Mouse (Mus musculus): Measurements from ENCODE around the gene Gjd3.

The Gjd3 gene

GRCm38 (mm10) chr11:98981997-98982772, 631 bp downstream of the Gjd3 start:
- intact Hi-C loops (cut with DNase I) = loop anchor here (5.0 kb wide), 1 partner anchor 170 kb away; no protein-coding TSS in a partner anchor

- intact Hi-C loops (cut with DNase I) = loop anchor here (5.0 kb wide), 1 partner anchor 171 kb away; no protein-coding TSS in a partner anchor
Observed at GRCm38 (mm10) chr11:98981289-98981996, 1.4 kb downstream of the Gjd3 start.

- intact Hi-C loops (cut with DNase I) = loop anchor here (5.0 kb wide), 1 partner anchor 58 kb away; no protein-coding TSS in a partner anchor
Observed at GRCm38 (mm10) chr11:98979356-98979755, 3.5 kb downstream of the Gjd3 start.

GRCm38 (mm10) chr11:98978526-98979148, 4.2 kb downstream of the Gjd3 start:
- intact Hi-C loops (cut with DNase I) = loop anchor here (5.0 kb wide), 1 partner anchor 59 kb away; no protein-coding TSS in a partner anchor

GRCm38 (mm10) chr11:98974871-98975719, 7.7 kb downstream of the Gjd3 start:
- intact Hi-C loops (cut with DNase I) = loop anchor here (5.0 kb wide), 1 partner anchor 62 kb away; no protein-coding TSS in a partner anchor

- intact Hi-C loops (cut with DNase I) = no loop called here
Observed at GRCm38 (mm10) chr11:98974213-98974612, 8.6 kb downstream of the Gjd3 start.

GRCm38 (mm10) chr11:98973584-98973983, 9.2 kb downstream of the Gjd3 start:
- intact Hi-C loops (cut with DNase I) = loop anchor here (2.0 kb wide), 1 partner anchor 51 kb away; no protein-coding TSS in a partner anchor

- intact Hi-C loops (cut with DNase I) = loop anchor here (2.0 kb wide), 1 partner anchor 50 kb away; no protein-coding TSS in a partner anchor
Observed at GRCm38 (mm10) chr11:98972801-98973360, 9.9 kb downstream of the Gjd3 start.

- intact Hi-C loops (cut with DNase I) = loop anchor here (2.0 kb wide), 1 partner anchor 49 kb away; no protein-coding TSS in a partner anchor
Observed at GRCm38 (mm10) chr11:98972215-98972614, 10.6 kb downstream of the Gjd3 start.

- intact Hi-C loops (cut with DNase I) = loop anchor here (2.0 kb wide), 1 partner anchor 49 kb away; no protein-coding TSS in a partner anchor
Observed at GRCm38 (mm10) chr11:98971316-98972031, 11.3 kb downstream of the Gjd3 start.

GRCm38 (mm10) chr11:98970191-98970925, 12.5 kb downstream of the Gjd3 start:
- intact Hi-C loops (cut with DNase I) = no loop called here

- intact Hi-C loops (cut with DNase I) = no loop called here
Observed at GRCm38 (mm10) chr11:98969496-98969927, 13.3 kb downstream of the Gjd3 start.

- intact Hi-C loops (cut with DNase I) = no loop called here
Observed at GRCm38 (mm10) chr11:98968716-98969495, 13.9 kb downstream of the Gjd3 start.

- intact Hi-C loops (cut with DNase I) = no loop called here
Observed at GRCm38 (mm10) chr11:98968079-98968478, 14.7 kb downstream of the Gjd3 start.

- intact Hi-C loops (cut with DNase I) = no loop called here
Observed at GRCm38 (mm10) chr11:98966499-98967141, 16.2 kb downstream of the Gjd3 start.

- intact Hi-C loops (cut with DNase I) = no loop called here
Observed at GRCm38 (mm10) chr11:98965416-98966077, 17.3 kb downstream of the Gjd3 start.

Data from adrenal gland (tissue).